Mouse (Mus musculus): ENCODE measurements around the gene Thpo.

Gene Thpo

DNA sequence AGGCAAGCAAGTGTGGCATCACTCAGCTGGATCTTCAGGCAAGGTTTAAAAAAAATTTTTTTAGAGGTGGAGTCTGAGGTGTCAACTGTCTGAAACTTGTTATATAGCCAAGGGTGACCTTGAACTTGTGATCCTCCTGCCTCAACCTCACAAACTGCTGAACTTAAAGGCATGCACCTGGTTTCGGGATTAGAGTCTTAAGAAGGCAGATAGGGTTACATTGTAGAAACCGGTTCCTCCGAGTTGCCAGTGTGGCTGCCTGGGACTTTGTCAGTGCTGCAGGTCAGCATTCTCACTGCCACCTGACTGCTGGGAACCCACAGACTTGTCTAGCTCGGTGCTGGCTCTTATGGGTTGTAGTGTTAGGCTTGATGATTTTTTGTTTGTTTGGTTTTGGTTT, 11.1 kb downstream of the Thpo start:
- no peak for DNase-seq

DNA sequence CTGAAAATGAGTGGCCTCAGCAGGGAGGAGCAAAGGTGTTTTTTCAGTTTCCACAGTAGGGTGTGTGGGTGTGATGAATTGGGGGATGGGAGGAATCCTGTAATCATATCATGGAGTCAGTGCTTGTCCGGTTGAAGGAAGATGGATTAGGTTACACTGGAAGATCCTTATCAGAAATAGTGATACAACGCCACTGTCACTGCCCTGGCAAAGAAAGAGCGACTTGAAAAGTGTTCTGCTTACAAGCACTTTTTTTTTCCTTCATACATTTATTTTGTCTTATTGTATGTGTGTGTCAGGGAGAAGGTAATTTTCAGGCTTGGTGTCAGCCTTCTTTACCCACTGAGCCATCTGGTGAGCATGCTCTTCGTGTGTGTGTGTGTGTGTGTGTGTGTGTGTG, 11.6 kb downstream of the Thpo start:
- no peak for DNase-seq

DNA sequence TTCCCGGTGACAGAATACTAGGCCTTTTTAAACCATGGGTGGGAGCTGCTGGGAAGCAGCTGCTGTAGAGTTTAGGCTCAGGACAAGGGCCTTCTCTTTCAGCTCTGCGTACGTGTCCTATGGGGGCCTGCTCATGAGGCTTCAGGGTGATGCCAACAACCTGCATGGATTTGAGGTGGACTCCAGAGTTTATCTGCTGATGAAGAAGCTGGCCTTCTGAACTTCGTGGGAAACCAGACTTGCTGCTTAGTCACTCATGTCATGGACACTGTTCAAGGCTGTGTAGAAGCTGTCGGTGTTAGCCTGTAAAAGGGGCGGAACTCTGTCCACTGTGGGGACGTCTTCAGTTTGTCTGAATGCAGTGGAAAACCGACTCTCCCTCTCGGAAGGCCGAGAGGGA, 12.5 kb downstream of the Thpo start:
- DNase-seq, result no peak

DNA sequence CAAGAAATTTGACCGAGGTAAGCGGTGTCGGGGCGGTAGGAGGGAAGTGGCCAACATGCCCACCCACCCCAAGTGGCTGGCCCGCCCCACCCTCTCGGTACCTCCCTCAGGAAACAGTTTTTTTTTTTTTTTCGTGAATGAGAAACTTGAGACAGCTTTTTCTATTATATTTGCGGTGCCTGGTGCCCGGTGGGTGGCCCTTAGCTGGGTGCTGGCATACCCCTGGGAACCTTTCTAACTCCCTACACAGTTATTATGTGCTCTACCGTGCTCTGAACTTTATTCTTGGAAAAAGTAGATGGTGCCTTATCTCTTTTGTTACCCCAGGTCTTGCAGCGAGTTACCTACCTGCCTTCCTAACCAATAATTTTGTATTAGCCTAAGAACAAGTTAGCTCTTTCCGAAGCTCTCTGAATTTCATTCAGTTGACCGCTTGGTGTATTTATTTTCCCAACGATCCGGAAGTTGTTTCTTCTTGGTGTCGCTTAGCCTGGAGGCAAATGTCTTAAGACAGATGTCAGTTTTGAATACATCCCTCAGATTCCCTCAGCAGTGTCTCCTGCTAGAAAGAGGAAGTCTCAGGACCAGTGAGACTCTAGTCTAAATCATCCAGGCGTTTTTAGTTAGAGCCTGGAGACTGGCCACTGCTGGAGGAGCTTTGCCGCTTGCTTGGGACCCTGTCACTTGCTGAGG, 16.2 kb downstream of the Thpo start:
- no peak for DNase-seq

DNA sequence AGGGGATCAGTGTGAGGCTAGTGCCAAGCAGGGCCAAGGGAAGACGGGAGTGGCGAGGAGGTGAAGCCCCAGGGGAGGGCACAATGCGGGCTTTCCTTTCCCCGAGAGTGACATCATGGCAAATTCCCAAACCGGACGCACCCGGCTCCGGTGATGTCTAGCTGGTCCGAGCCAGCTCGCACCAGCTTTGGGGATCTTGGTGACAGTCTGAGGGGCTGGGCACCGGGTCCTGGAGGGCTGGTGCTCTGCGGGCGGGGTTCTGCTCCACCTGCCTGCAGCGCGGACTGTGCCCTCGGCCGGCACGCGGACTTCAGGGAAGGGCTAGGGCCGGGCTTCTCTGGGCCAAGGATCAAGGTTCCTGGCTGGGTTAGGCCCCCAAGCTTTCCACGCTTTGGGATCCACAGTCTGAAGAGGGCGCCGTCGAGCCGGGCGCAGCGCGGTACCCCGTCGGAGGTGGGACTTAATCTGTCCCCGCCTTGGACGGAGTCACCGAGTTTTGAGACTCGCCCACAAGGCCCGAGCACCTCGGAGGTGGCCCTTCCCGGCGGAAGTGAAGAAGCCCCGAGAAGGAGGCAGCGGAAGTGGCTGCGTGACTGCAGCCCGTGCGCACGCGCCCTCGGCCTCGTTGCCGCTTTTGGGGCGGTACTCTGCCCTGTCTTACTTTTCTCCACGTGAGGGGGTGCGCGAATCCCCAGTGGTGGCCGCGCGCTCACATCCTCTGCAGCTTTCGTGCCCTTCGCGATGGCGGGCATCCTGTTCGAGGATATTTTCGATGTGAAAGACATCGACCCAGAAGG, 16.9 kb downstream of the Thpo start, which contains the start of the genes Polr2h and Clcn2:
TSS of gene Polr2h (plus strand) at position 485 of the 797 bp plus-strand sequence.
TSS of gene Clcn2 (minus strand) at position 566 of the 797 bp plus-strand sequence.
- DNase-seq, result peak; percentile 98 to 99

DNA sequence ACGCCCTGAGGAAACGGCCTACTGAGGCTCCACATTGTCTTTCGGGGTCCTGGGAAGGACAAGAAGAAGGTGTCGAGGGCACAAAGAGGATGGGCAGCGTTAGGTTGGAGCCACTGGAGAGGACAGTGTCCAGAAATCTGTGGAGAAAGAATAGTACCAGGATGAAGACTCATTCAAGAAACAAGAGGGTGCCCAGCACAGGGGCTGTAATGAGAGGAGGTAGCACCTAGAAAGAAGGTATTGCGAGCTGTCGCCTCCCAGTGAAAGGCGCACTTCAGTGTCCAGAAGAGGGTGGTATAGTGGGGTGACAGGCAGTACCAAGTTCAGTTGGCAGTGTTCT, 17.5 kb downstream of the Thpo start:
- no peak for DNase-seq

DNA sequence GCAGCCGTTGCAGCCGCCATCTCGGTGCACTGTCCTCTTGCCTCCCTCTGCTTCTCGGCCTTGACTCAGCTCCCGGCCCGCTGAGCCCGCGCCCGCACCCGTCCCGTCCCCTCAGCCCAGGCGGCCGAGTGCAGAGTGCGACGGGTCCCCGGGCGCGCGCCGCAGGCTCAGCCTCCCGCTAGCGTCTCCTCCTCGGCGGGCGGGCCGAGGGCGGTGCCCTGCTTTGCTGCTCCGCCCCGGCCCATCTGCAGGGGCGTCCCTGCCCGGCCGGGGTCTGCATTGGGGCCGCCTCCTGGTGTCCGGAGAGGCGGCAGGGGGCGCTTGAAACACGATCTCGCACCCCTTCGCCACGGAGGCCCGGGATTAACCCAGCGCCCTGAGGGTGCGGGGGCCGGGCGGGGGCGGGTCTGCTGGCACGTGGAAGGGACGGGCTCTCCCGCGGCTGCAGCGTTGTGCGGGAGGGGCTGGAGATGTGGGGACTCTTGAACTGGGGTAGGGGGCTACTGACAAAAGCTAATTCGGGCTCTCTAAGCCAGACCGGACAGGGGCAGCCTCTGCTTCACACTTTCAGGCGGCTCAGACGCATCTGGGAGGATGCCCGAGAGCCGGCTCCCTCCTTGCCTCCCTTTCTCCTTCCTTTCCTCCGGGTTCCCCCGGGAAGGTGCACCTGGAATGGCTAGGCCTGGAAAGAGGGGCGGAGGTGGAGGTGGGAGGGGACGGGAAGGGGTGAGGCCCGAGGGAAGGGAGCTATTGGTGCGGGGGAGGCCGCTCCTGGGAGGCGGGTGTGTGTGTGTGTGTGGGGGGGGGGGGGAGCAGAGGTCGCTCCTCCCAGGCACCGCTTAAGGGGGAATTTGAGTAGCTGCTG, 18.1 kb downstream of the Thpo start:
- peak; percentile 85 to 92 for DNase-seq

DNA sequence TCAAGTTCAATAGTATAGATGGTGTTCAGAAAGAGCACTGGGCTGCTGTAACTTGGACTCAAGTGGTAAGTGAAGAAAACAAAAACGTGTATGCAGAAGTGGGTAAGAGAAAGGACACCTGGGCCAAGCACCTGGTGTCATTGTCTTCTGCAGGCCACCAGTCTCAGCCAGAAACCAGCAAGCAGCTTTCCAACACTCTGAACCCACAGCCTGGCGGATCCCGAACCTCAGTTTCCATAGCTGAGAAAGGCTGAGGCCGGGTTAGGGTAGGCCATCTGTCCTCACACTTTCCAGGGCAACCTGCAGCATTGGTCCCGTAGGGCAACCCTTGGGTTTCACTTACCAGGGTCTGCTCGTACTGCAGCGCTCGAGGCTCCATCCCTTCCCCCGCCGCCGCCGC, 18.7 kb downstream of the Thpo start:
- DNase-seq, result no peak

DNA sequence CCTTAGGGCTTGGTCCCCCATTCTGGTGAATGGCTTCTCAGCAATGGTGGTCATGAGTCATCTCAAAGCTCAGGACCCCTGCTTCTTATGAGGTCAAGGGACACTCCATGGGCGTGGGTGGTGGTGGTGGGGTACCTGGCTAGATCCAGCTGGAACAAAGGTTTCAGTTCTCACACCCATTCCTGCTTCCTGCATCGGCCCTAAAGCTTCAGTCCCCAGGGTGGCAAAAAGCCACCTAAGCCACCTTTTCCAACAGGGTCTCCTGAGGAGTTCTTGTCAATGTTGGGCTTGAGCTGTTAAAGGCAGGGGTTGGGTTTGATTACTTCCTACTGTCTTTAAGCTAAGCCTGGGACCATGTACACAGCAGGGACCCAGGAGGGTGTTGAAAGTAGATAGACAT, 19.1 kb downstream of the Thpo start:
- DNase-seq, result no peak

DNA sequence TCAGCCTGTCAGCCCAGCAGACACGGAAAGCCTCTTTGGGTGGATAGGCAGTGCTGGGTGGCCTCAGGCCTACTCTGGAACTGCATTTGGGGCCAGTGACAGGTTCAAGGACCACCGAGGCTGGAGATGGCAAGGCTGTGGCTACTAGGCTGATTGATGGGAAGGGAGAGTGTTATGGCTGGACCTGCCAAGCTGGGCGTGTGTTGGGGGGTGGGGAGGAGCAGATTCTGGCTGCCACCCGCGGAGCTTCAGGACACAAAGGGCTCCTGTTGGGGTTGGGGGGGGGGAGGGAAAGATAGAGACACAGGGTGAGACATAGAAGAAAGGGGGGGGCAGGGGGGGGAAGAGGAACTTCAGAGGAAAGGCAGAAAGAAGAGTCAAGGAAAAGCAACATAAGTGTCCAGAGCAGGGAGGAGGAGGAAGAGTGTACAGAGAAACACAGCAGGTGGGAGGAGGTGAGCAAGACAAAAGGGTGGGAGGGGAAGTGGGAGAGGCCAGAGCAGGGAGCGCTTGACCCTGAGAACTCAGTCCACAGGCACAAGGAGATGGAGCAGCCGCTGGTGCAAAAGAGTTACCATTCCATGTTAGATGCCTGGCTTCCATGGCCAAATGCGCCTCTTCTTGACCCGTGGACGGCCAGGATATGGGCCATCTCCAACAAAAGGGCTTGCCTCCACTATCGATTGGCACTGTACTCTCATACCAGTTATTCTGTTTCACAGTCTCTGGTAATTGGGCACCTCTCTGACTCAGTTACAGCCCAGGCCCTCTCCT, 19.8 kb downstream of the Thpo start:
- DNase-seq, result no peak

DNA sequence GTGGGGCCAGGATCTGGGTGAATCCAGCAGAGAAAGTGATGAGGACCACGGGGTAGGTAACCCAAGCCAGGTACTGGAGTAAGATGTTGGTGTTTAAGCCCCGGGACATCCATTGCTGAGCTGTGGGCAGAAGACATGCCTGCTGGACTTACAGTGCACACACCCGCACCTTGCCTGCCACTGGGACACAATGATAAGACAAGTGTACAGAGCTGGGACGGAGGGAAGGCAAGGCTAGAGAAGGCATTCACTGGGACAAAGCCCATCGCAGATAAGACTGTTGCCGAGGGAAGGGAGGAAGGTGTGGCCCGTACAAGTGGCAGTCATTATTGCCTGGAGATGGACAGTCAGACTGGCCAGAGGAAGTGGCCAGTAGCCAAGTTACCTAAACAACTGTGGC, 21.4 kb downstream of the Thpo start:
- no peak for DNase-seq

DNA sequence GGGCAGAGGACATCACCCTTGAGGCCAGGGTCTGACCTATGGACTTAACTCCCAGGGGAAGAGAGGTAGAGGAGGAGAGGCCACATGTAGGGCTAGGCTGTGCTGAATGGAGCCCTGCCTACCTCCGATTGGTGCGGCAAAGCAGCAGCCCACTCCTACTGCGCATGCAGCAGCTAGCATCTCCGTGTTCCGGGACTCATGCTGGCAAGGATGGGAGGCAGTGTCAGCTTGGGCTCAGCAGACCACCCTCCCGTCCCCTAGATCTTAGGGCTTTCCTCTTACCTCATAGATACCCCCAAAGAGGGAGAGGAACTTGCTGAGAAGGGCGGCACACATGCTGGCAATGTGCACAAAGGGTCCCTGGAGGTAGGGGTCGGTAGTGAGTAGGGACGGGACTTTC, 22.1 kb downstream of the Thpo start:
- DNase-seq, result no peak

DNA sequence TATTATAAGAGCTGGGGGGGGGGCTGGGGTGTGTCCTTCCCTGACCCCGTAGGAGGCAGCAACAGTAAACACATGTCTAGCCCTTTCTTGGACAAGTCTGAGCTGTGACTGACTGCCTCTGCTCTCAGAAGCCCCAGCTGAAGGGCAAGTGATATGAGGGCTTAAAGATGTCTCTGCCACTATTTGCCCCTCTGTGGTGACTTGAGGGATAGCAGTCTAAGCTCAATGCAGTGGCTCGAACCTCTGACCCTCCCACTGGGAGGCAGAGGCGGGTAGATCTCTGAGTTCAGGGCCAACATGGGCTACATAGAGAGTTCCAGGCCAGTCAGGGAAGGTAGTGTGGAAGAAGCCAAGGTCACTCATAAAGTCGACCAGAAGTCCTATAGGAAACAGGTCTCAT, 23.5 kb downstream of the Thpo start:
- no peak for DNase-seq

DNA sequence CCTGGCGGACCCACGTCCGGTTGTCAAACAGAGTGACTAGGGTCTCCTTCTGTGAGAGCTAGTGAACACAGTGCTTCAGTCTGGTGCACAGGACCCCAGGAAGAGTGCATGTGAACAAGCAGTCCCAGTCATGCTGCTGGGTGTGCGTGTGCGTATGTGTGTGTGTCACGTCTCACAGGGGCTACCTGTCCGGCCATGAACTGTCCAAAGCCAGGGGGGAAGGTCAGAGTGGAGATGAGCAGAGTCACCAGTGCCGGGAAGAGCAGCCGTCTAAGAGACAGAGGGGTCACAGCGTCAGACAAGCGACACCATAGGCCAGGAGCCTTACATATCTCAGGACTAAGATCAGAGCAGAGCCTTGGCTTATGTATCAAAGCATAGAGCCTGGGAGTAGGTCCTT, 23.9 kb downstream of the Thpo start:
- no peak for DNase-seq

DNA sequence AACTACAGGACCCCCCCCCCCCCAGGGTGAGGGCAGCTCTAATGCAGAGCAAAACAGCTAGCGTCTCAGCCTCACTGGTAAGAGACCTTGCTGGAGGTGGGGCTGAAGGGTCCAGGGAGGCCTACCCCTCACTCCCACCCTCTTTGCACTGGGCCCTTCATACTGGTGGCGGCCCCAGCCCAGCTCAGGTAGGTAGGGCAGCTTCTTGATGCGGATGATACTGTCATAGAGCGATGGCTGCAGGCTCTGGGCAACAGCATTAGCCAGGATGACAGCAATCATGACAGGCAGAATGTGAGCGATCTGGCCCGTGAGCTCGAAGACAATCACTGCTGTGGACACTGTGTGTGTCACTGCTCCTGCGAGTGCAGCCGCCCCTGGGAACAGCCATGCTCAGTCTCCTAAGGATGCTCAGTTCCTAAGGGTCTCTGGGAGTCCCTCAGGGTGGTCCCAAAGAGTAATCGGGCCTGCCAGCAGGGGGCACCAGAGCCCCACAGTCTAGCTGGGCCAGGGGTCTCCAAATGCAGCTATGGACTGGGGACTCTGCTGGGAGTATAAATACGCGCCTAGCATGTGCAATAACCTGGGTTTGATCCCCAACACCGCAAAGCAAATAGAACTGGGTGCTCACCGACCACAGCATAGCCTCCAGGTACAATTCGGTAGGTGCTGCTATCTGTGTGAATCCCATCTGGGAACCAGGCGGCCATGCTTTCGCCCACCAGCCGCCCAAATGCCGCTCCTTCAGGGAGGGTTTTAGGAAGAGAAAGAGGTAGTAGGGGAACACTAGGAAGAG, 25.2 kb downstream of the Thpo start:
- DNase-seq, result peak in 1 of 2 experiments; percentile 64

DNA sequence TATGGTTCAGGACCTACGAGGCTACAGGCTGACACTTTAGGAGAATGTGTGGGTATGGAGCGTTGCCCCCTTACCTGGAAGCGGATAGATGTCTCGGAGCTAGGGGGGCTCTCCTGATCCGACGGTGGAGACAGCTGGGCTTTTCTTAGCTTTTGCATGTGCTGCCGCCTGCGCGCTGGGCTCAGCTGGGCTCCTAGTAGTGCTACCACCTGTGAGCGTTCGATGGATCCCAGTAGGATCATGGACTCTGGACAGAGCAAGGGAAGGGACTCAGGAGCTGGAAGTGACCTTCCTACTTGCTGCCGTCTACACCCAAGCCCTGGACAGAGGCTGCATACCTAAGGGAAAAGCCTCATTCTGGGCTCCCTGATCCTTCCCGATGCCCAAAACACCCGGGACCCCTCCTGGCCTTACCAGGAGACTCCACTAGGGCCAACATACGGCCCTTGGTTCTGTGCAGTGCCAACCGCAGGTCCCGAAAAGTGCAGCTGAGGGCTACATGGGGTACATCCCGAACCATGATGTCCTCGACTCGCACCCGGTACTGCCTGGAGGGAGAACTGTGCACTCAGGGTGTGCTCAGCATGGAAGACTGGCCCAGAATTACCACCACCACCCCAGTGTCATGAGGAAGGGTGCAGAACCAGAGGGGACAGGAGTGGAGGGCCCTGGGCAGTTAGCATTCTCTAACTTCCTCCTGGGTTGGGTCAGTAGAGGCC, 25.9 kb downstream of the Thpo start:
- DNase-seq, result no peak

DNA sequence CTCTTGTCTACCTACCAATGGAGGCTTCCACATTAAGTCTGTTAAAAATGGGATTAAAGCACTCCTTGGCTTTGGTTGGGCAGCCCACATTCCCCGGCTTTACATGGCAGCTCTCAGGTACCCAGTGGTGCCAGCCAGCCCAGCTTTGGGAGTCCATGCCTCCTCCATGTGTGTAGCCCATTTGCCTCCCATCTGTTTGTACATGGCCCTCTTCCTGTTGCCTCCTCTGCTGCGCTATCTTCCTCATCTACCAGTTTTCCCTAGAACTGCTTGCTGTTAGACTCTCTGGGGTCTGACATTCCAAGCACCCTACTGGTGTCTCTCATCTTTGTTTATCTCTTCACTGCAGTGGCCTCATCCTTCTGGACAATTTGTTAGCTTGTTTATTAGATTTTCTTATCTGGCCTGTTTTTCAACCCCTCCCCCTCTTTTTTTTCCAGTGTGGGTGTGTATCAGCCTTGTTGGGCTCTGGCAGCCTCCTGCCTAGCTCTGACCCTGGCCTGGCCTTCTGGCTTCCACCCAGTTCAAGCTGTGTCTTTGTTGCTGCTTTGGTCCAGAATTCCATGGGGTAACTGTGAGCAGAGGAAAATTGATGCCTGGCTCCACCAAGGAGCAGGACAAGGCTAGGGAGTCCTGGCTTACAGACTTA, 27.8 kb downstream of the Thpo start:
- peak; percentile 29 to 40 for DNase-seq

DNA sequence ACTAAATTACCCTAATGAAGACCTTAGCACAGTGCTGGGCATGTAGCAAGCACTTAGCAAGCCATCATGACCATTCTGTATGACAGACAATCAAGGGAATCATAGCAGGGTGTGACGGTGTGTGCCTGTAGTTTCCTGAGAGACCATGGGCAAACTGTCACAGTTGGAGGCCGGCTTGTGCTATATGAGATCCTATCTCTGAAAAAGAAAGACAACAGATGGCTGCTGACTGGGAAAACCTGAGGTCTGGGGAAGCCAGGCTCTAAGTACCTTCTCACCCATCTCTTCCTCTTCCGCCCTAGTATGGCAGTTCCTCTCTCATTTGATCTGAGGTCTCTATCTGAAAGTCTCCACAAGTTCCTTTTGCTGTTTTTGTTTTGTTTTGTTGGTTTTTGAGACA, 28.5 kb downstream of the Thpo start:
- no peak for DNase-seq

DNA sequence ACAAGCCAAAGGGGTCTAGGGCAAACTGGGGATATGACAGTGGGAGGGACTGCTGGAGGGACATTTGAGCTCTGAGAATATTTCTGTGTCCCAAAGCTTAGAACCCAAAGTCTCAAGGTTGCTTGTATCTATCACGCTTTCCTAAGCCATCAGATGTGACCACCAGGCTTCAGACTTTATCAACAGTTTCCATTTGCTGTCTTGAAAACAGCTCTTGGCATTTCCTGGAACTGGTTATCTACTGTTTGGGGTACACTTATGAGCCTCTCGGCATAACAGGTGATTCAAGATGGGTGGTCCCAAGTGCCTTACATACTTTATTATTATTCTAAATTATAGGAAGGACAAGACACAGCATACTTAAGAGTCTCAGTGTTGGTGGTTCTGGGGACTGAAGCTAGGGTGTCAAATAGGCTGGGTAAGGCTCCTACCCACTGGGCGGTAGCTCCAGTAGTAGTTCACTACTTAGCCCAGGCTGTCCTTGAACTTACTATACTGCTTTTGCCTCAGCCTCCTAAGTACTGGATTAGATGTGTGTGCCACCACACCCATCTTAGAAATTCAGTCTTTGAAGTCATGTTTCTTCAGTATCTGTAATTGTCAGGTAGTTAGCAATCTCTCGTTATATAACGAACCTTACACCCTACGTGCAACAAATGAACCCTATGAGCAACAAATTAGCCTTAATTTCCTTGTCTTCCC, 30.5 kb downstream of the Thpo start:
- no peak for DNase-seq

DNA sequence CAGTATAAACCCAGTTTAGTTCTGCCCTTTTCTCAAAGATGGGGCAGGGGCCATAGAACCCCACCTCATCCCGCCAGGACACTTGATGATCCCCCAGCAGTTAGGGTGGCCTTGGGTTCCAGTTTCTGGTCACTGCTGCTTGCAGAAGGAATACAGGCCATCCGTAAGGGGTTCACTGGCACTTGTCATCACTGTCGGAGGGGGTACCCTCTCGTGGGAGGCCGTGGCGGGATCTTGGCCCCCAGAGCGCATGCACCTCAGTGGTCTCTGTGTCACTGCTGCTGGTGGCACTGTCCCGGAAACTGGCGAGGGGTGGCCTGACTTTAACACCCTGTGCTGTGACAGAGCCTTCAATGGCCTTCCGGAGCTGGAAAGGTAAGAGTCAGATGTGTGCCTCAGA, 31.2 kb downstream of the Thpo start:
- no peak for DNase-seq
